Mouse (Mus musculus) heart, postnatal 0 days (tissue): ENCODE results near the gene Abcf1.

ENCODE experiments used
- CTCF ChIP-seq: IDR thresholded peaks from 2 replicates; pipeline ENCODE4 v1.5.1; 2016; ENCODE audit warnings: antibody characterized with exemption, control low read depth, low read depth
- EP300 ChIP-seq: IDR thresholded peaks from 2 replicates; pipeline ENCODE4 v1.6.1; 2016; ENCODE audit warnings: antibody characterized with exemption, low read depth

GRCm38 (mm10) chr17:35999356-35999755 is 29.8 kb upstream of the Abcf1 start:
- TF ChIP-seq CTCF = no peak
- TF ChIP-seq EP300 = no peak
